ENCODE assay signal across 9 mouse cellular contexts in genomic region chr6:116056676-116057264, GRCm38 (mm10).
A peak's percentile ranks its signal among the peaks of the same experiment; 100 is the strongest.
DNase-seq lines count a peak whose midpoint lies in the region; ATAC-seq lines count a peak whose summit lies in the region.
"Had no signal": no experiment of that assay in that cellular context is flagged by ENCODE, and none has a peak within 500 bp of the region (broad histone marks: within the 10 kb centered on the region; RNA-seq: fewer than 3 reads in every experiment).

No protein-coding gene starts in this region.

- H3K36me3 ChIP-seq in heart, embryonic 12.5 days = no peaks in the 10 kb centered on the region
- H3K36me3 ChIP-seq in midbrain, embryonic 14.5 days (ENCODE audit: control insufficient read depth, insufficient read depth, low read length) = no peaks in the 10 kb centered on the region

- peak; percentile 88 for DNase-seq in heart, adult 11 months
- DNase-seq in cerebellum, adult 9-11 months = peak; percentile 77
- DNase-seq in frontal cortex, postnatal 14 days (ENCODE audit: low spot score in 2 of 2) = peak; percentile 40 to 54
- DNase-seq in layer of hippocampus, adult 18-20 months (ENCODE audit: low spot score in 2 of 2) = peak; percentile 50 to 84
- peak; percentile 78 for DNase-seq in midbrain, embryonic 14.5 days
- no peak for DNase-seq in urinary bladder, postnatal 25 days (ENCODE audit: low spot score)
- DNase-seq in Muller cell, postnatal 12 days (ENCODE audit: inconsistent ontology term) = no peak

- peaks cover 29% of the 10 kb centered on the region for H3K4me1 ChIP-seq in heart, embryonic 12.5 days (replicated peaks)
- peaks cover 12% of the 10 kb centered on the region for H3K4me1 ChIP-seq in midbrain, embryonic 14.5 days (ENCODE audit: control insufficient read depth, insufficient read depth, low read length)

- no peak overlapping the region for H3K27ac ChIP-seq in heart, embryonic 12.5 days (ENCODE audit: poor library complexity, severe bottlenecking)
- H3K27ac ChIP-seq in midbrain, embryonic 14.5 days (replicated peaks; ENCODE audit: low read depth, low read length) = peak overlapping the region; percentile 83
- H3K27ac ChIP-seq: macrophage had no signal

- ATAC-seq in heart, embryonic 12.5 days (ENCODE audit: insufficient number of reproducible peaks, low FRiP score) = no peak
- ATAC-seq in midbrain, embryonic 14.5 days (ENCODE audit: low FRiP score, low TSS enrichment) = peak; percentile 81; the same call in 1 of the 2 replicates

- no peak overlapping the region for H3K4me3 ChIP-seq in heart, embryonic 12.5 days
- peak overlapping the region; percentile 25 for H3K4me3 ChIP-seq in midbrain, embryonic 14.5 days (replicated peaks; ENCODE audit: low read depth, low read length)

- H3K9me3 ChIP-seq in heart, embryonic 12.5 days (replicated peaks) = no peaks in the 10 kb centered on the region
- no peaks in the 10 kb centered on the region for H3K9me3 ChIP-seq in midbrain, embryonic 14.5 days (ENCODE audit: control insufficient read depth, low read length)

- H3K27me3 ChIP-seq in heart, embryonic 12.5 days (replicated peaks) = no peaks in the 10 kb centered on the region
- no peaks in the 10 kb centered on the region for H3K27me3 ChIP-seq in midbrain, embryonic 14.5 days (ENCODE audit: control insufficient read depth, insufficient read depth, low read length)

- 48% methylated on average over 13 of the region's 13 CpGs for WGBS in heart, embryonic 12.5 days
- 6% methylated on average over 13 of the region's 13 CpGs for WGBS in midbrain, embryonic 14.5 days

- H3K4me2 ChIP-seq in heart, embryonic 12.5 days = no peak overlapping the region; the same call in 1 of the 2 replicates
- H3K4me2 ChIP-seq in midbrain, embryonic 14.5 days (ENCODE audit: low read length) = peak overlapping the region; percentile 46

- H3K9ac ChIP-seq in heart, embryonic 12.5 days = no peak overlapping the region
- peak overlapping the region; percentile 47; the same call in 1 of the 2 replicates for H3K9ac ChIP-seq in midbrain, embryonic 14.5 days (replicated peaks; ENCODE audit: low read length)

Comparison
In these comparisons a context has a peak if more than half of its experiments do, and no peak if none do; other contexts are left out.
1. DNase-seq: peak in heart, adult 11 months (single experiment), cerebellum, adult 9-11 months (single experiment), frontal cortex, postnatal 14 days (2 of 2), layer of hippocampus, adult 18-20 months (2 of 2) and midbrain, embryonic 14.5 days (single experiment); none in urinary bladder, postnatal 25 days (single experiment) and Muller cell, postnatal 12 days (single experiment).